Mouse (Mus musculus): ENCODE data around the gene Gm20696. TPM values are rescaled to one million over a fixed set of nuclear protein-coding genes. Genes with fewer than 3 reads are reported as not detected.
A peak's percentile ranks its signal among the peaks of the same experiment; 100 is the strongest.

The Gm20696 gene
- polyA plus RNA-seq, 3 experiments from 2014 or later: 0.88 to 21.2 (median 18.7) TPM

- ATAC-seq: no peak
Measured at GRCm38 (mm10) chr6:99623641-99624040, 43.0 kb downstream of the Gm20696 start.

- ATAC-seq: no peak
Measured at GRCm38 (mm10) chr6:99621167-99621566, 45.4 kb downstream of the Gm20696 start.

- ATAC-seq: no peak
Measured at GRCm38 (mm10) chr6:99620471-99620870, 46.1 kb downstream of the Gm20696 start.

- no peak for ATAC-seq
Measured at GRCm38 (mm10) chr6:99619964-99620363, 46.6 kb downstream of the Gm20696 start.

GRCm38 (mm10) chr6:99619466-99619865, 47.1 kb downstream of the Gm20696 start:
- no peak for ATAC-seq

- ATAC-seq: no peak
Measured at GRCm38 (mm10) chr6:99617867-99618266, 48.7 kb downstream of the Gm20696 start.

- ATAC-seq: no peak
Measured at GRCm38 (mm10) chr6:99617415-99617814, 49.2 kb downstream of the Gm20696 start.

- ATAC-seq: no peak
Measured at GRCm38 (mm10) chr6:99615272-99615751, 51.3 kb downstream of the Gm20696 start.

- ATAC-seq: no peak
Measured at GRCm38 (mm10) chr6:99614566-99615271, 51.9 kb downstream of the Gm20696 start.

GRCm38 (mm10) chr6:99611866-99612265, 54.7 kb downstream of the Gm20696 start:
- ATAC-seq: no peak

- no peak for ATAC-seq
Measured at GRCm38 (mm10) chr6:99610454-99611427, 55.9 kb downstream of the Gm20696 start.

GRCm38 (mm10) chr6:99606079-99606478, 60.5 kb downstream of the Gm20696 start:
- ATAC-seq: no peak

GRCm38 (mm10) chr6:99604758-99605157, 61.8 kb downstream of the Gm20696 start:
- no peak for ATAC-seq

- no peak for ATAC-seq
Measured at GRCm38 (mm10) chr6:99602434-99602833, 64.2 kb downstream of the Gm20696 start.

- no peak for ATAC-seq
Measured at GRCm38 (mm10) chr6:99600886-99601285, 65.7 kb downstream of the Gm20696 start.

GRCm38 (mm10) chr6:99600168-99600793, 66.3 kb downstream of the Gm20696 start:
- ATAC-seq: peak; percentile 46

- ATAC-seq: no peak
Measured at GRCm38 (mm10) chr6:99599651-99600050, 66.9 kb downstream of the Gm20696 start.

- ATAC-seq: no peak
Measured at GRCm38 (mm10) chr6:99599229-99599628, 67.4 kb downstream of the Gm20696 start.

- no peak for ATAC-seq
Measured at GRCm38 (mm10) chr6:99577040-99577439, 89.6 kb downstream of the Gm20696 start.

GRCm38 (mm10) chr6:99575633-99576032, 91.0 kb downstream of the Gm20696 start:
- no peak for ATAC-seq

- ATAC-seq: no peak
Measured at GRCm38 (mm10) chr6:99573343-99573742, 93.3 kb downstream of the Gm20696 start.

- no peak for ATAC-seq
Measured at GRCm38 (mm10) chr6:99572071-99572470, 94.5 kb downstream of the Gm20696 start.

GRCm38 (mm10) chr6:99566921-99567320, 99.7 kb downstream of the Gm20696 start:
- no peak for ATAC-seq
